Mouse (Mus musculus) urinary bladder, postnatal 4 days (tissue): ENCODE measurements at regions not wholly inside any gene's neighbourhood (a gene's known extent, or its start where the extent isn't known, plus 50 kb on each side); places are given as distances from the start of the nearest gene placed in this dataset.

Experiments used
- DNase-seq, 2 experiments: peaks; one replicate each; pipeline ENCODE4 v3.0.0; 2021 to 2022; ENCODE audit warnings: low spot score in 2 of 2

GRCm38 (mm10) chrX:33416321-33416720, 103.1 kb downstream of the Btbd35f12 start:
- peak in 1 of 2 experiments; percentile 69 for DNase-seq
